Mouse (Mus musculus) heart, embryonic 11.5 days (tissue): ENCODE results near the gene Cep170. TPM values are rescaled to one million over a fixed set of nuclear protein-coding genes. Genes with fewer than 3 reads are reported as not detected.
A peak's percentile ranks its signal among the peaks of the same experiment; 100 is the strongest.
"Not testable (repeated sequence)": the region's sequence is repeated elsewhere in the genome, so short reads cannot be mapped to it uniquely, and the experiment has no call there.

Source experiments
- ATAC-seq: fragments of 200-750 bp; cut with Nextera tagmentation; replicated peaks from 2 replicates; pipeline ENCODE4 v1.8.0; 2017; ENCODE audit warnings: moderate library complexity; ENCODE audit not compliant: insufficient number of reproducible peaks, low FRiP score, low TSS enrichment
- H3K27ac ChIP-seq: fragments of 300-500 bp; sonication (generic); 2 replicates; pipeline ENCODE4 v1.5.1; 2014; ENCODE audit warnings: mild to moderate bottlenecking, low read depth, low read length
- H3K27me3 ChIP-seq: fragments of 300-500 bp; sonication (generic); 2 replicates; pipeline ENCODE4 v1.6.1; 2014; ENCODE audit warnings: mild to moderate bottlenecking, low read length, mixed read lengths; ENCODE audit not compliant: control insufficient read depth, insufficient read depth
- H3K36me3 ChIP-seq: fragments of 300-500 bp; sonication (generic); 2 replicates; pipeline ENCODE4 v1.6.1; 2014; ENCODE audit warnings: mild to moderate bottlenecking, low read length, moderate library complexity, mixed read lengths; ENCODE audit not compliant: control insufficient read depth, insufficient read depth
- H3K4me1 ChIP-seq: fragments of 300-500 bp; sonication (generic); 2 replicates; pipeline ENCODE4 v1.6.1; 2014; ENCODE audit warnings: low read length; ENCODE audit not compliant: control insufficient read depth, insufficient read depth
- H3K4me2 ChIP-seq: fragments of 300-500 bp; sonication (generic); 2 replicates; pipeline ENCODE4 v1.6.1; 2014; ENCODE audit warnings: mild to moderate bottlenecking, moderate library complexity
- H3K4me3 ChIP-seq: fragments of 300-500 bp; sonication (generic); 2 replicates; pipeline ENCODE4 v1.5.1; 2014; ENCODE audit warnings: low read depth, low read length
- H3K9ac ChIP-seq: fragments of 300-500 bp; sonication (generic); 2 replicates; pipeline ENCODE4 v1.6.1; 2014; ENCODE audit warnings: mild to moderate bottlenecking, low read depth, low read length, moderate library complexity
- H3K9me3 ChIP-seq: fragments of 300-500 bp; sonication (generic); replicated peaks from 2 replicates; pipeline ENCODE4 v1.6.1; 2016; ENCODE audit warnings: low read length; ENCODE audit not compliant: control insufficient read depth
- WGBS: fragments of 180-500 bp; shearing (Covaris S2); extraction: QIAGEN DNeasy Blood & Tissue Kit; methylation state at CpG from one replicate; pipeline ENCODE4 v1.1.7; 2014; ENCODE audit not compliant: insufficient replicate concordance; 5-methylcytosine and 5-hydroxymethylcytosine counted together
- polyA plus RNA-seq: library from polyadenylated mRNA; unstranded; fragments of >200 nt; fragmentation: Nextera tagmentation; extraction: Ambion mirVana; gene quantifications from 2 replicates; pipeline ENCODE4 v1.2.1, GENCODE M21; 2014

The Cep170 gene
- polyA plus RNA-seq, 1 experiment from 2014 or later, result 33.9 TPM

GRCm38 (mm10) chr1:176845082-176845977 is 31.5 kb upstream of the Cep170 start:
- Histone ChIP-seq H3K9ac (no peak overlapping the region), H3K27ac (no peak overlapping the region), H3K4me1 (no peaks in the 10 kb centered on the region; the same call in 1 of the 2 replicates), H3K4me2 (no peak overlapping the region), H3K27me3 (no peaks in the 10 kb centered on the region), H3K36me3 (no peaks in the 10 kb centered on the region), H3K9me3 (no peaks in the 10 kb centered on the region), H3K4me3 (no peak overlapping the region)
- no peak for ATAC-seq
- WGBS, result 79% methylated on average over 17 of the region's 17 CpGs

GRCm38 (mm10) chr1:176836562-176836961 is 22.7 kb upstream of the Cep170 start:
- H3K4me1 ChIP-seq, H3K9me3 ChIP-seq, H3K9ac ChIP-seq, ATAC-seq, H3K27ac ChIP-seq, H3K27me3 ChIP-seq, H3K36me3 ChIP-seq: not testable (repeated sequence)
- H3K4me3 ChIP-seq, result peak overlapping the region; percentile 23
- 23% methylated on average over 7 of the region's 7 CpGs for WGBS
- H3K4me2 ChIP-seq, result peak overlapping the region; percentile 94

- WGBS, result 1% methylated on average over 41 of the region's 41 CpGs
- H3K4me3 ChIP-seq, result peak overlapping the region; percentile 63
- no peaks in the 10 kb centered on the region for H3K27me3 ChIP-seq
- H3K36me3 ChIP-seq, result no peaks in the 10 kb centered on the region
- peak; percentile 63 for ATAC-seq
- H3K27ac ChIP-seq, result peak overlapping the region; percentile 57; the same call in 1 of the 2 replicates
- H3K9me3 ChIP-seq, result no peaks in the 10 kb centered on the region
- peak overlapping the region; percentile 94 for H3K4me2 ChIP-seq
- H3K9ac ChIP-seq, result peak overlapping the region; percentile 69
- 0 out of 2 replicates have a peak, but pooled peaks cover 7% of the 10 kb centered on the region for H3K4me1 ChIP-seq
These were observed 21.8 kb upstream of the Cep170 start for GRCm38 (mm10) chr1:176835501-176836294.

GRCm38 (mm10) chr1:176834880-176835279 is 21.0 kb upstream of the Cep170 start:
- Histone ChIP-seq H3K4me3 (peak overlapping the region; percentile 63), H3K4me2 (peak overlapping the region; percentile 94), H3K9ac (no peak overlapping the region), H3K9me3 (no peaks in the 10 kb centered on the region), H3K4me1 (0 out of 2 replicates have a peak, but pooled peaks cover 7% of the 10 kb centered on the region), H3K27ac (no peak overlapping the region), H3K27me3 (no peaks in the 10 kb centered on the region), H3K36me3 (no peaks in the 10 kb centered on the region)
- no peak for ATAC-seq
- WGBS, result 30% methylated on average over 6 of the region's 6 CpGs

- no peak for ATAC-seq
- Histone ChIP-seq H3K9me3 (no peaks in the 10 kb centered on the region), H3K27ac (no peak overlapping the region), H3K4me2 (peak overlapping the region; percentile 94), H3K27me3 (no peaks in the 10 kb centered on the region), H3K4me3 (no peak overlapping the region), H3K36me3 (no peaks in the 10 kb centered on the region), H3K9ac (no peak overlapping the region), H3K4me1 (0 out of 2 replicates have a peak, but pooled peaks cover 7% of the 10 kb centered on the region)
- WGBS, result 62% methylated on average over 3 of the region's 3 CpGs
These were observed 20.1 kb upstream of the Cep170 start for GRCm38 (mm10) chr1:176833948-176834347.

GRCm38 (mm10) chr1:176833257-176833656 is 19.4 kb upstream of the Cep170 start:
- no peak for ATAC-seq
- no peak overlapping the region for H3K4me3 ChIP-seq
- H3K36me3 ChIP-seq, result no peaks in the 10 kb centered on the region
- 0 out of 2 replicates have a peak, but pooled peaks cover 7% of the 10 kb centered on the region for H3K4me1 ChIP-seq
- no peaks in the 10 kb centered on the region for H3K27me3 ChIP-seq
- no peaks in the 10 kb centered on the region for H3K9me3 ChIP-seq
- no peak overlapping the region for H3K9ac ChIP-seq
- H3K4me2 ChIP-seq, result no peak overlapping the region
- H3K27ac ChIP-seq, result no peak overlapping the region

GRCm38 (mm10) chr1:176832607-176833006 is 18.7 kb upstream of the Cep170 start:
- Histone ChIP-seq H3K4me2 (no peak overlapping the region), H3K4me1 (0 out of 2 replicates have a peak, but pooled peaks cover 7% of the 10 kb centered on the region), H3K36me3 (no peaks in the 10 kb centered on the region), H3K27me3 (no peaks in the 10 kb centered on the region), H3K9ac (no peak overlapping the region), H3K4me3 (no peak overlapping the region), H3K27ac (no peak overlapping the region), H3K9me3 (no peaks in the 10 kb centered on the region)
- WGBS, result 61% methylated on average over 8 of the region's 8 CpGs
- ATAC-seq, result no peak

GRCm38 (mm10) chr1:176832071-176832470 is 18.2 kb upstream of the Cep170 start:
- Histone ChIP-seq H3K27me3 (no peaks in the 10 kb centered on the region), H3K36me3 (no peaks in the 10 kb centered on the region), H3K27ac (no peak overlapping the region), H3K4me2 (no peak overlapping the region), H3K4me1 (0 out of 2 replicates have a peak, but pooled peaks cover 12% of the 10 kb centered on the region), H3K4me3 (no peak overlapping the region), H3K9me3 (no peaks in the 10 kb centered on the region), H3K9ac (no peak overlapping the region)
- 66% methylated on average over 2 of the region's 2 CpGs for WGBS
- ATAC-seq, result no peak
